Mouse (Mus musculus) kidney, embryonic 16.5 days (tissue): ENCODE measurements around the gene Fam107b. TPM values are rescaled to one million over a fixed set of nuclear protein-coding genes. Genes with fewer than 3 reads are reported as not detected.

Source experiments
- ATAC-seq: fragments of 200-750 bp; cut with Nextera tagmentation; 2 replicates; pipeline ENCODE4 v1.8.0; 2017; ENCODE audit warnings: moderate TSS enrichment; ENCODE audit not compliant: low FRiP score, low TSS enrichment
- H3K27ac ChIP-seq: fragments of 300-500 bp; sonication (generic); 2 replicates; pipeline ENCODE4 v1.5.1; 2014; ENCODE audit warnings: low read length
- H3K27me3 ChIP-seq: fragments of 300-500 bp; sonication (generic); 2 replicates; pipeline ENCODE4 v1.6.1; 2014; ENCODE audit warnings: low read length, control low read depth, mixed read lengths; ENCODE audit not compliant: insufficient read depth
- H3K36me3 ChIP-seq: fragments of 300-500 bp; sonication (generic); 2 replicates; pipeline ENCODE4 v1.6.1; 2014; ENCODE audit warnings: low read length, control low read depth, mixed read lengths; ENCODE audit not compliant: insufficient read depth
- H3K4me1 ChIP-seq: fragments of 300-500 bp; sonication (generic); 2 replicates; pipeline ENCODE4 v1.6.1; 2014; ENCODE audit warnings: low read length, control low read depth, mixed read lengths; ENCODE audit not compliant: insufficient read depth
- H3K4me2 ChIP-seq: fragments of 300-500 bp; sonication (generic); replicated peaks from 2 replicates; pipeline ENCODE4 v1.6.1; 2014; ENCODE audit warnings: low read depth, low read length
- H3K4me3 ChIP-seq: fragments of 300-500 bp; sonication (generic); 2 replicates; pipeline ENCODE4 v1.5.1; 2014; ENCODE audit warnings: mild to moderate bottlenecking, low read length
- H3K9ac ChIP-seq: fragments of 300-500 bp; sonication (generic); replicated peaks from 2 replicates; pipeline ENCODE4 v1.6.1; 2014; ENCODE audit warnings: low read length
- H3K9me3 ChIP-seq: fragments of 300-500 bp; sonication (generic); 2 replicates; pipeline ENCODE4 v1.6.1; 2016; ENCODE audit warnings: low read length, control low read depth
- WGBS: fragments of 180-500 bp; shearing (Covaris S2); extraction: QIAGEN DNeasy Blood & Tissue Kit; methylation state at CpG from one replicate; pipeline ENCODE4 v1.1.7; 2014; 5-methylcytosine and 5-hydroxymethylcytosine counted together
- polyA plus RNA-seq: library from polyadenylated mRNA; unstranded; fragments of >200 nt; fragmentation: Nextera tagmentation; extraction: Ambion mirVana; gene quantifications from 2 replicates; pipeline ENCODE4 v1.2.1, GENCODE M21; 2015

The Fam107b gene
- polyA plus RNA-seq, 1 experiment from 2014 or later, result 67.2 TPM

DNA sequence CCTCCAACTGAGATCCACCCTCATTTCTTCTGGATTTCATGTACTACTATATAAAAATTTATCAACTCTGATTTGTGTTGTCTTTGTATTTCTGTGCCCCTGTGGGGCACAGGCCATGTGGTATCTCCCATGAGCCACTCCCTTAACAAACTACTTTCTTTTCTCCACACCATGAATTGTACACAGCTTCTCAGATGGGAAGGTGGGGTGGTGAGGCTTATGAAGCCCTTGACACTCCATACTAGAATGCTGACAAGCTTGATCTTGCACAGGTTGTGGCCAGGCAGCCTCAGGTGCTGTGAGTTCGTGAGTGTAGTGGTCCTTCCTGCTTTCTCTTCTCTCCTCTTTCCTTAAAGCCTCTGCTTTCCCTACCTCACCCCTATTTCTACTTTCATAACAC, 6.9 kb downstream of the Fam107b start:
- H3K9me3 ChIP-seq, result no peaks in the 10 kb centered on the region
- WGBS, result 79% methylated on average over 1 of the region's 1 CpGs
- ATAC-seq, result no peak
- H3K27me3 ChIP-seq, result no peaks in the 10 kb centered on the region
- H3K9ac ChIP-seq, result no peak overlapping the region
- peaks cover 13% of the 10 kb centered on the region; the same call in 1 of the 2 replicates for H3K4me1 ChIP-seq
- H3K27ac ChIP-seq, result peak overlapping the region; percentile 25; the same call in 1 of the 2 replicates
- no peak overlapping the region for H3K4me3 ChIP-seq
- H3K36me3 ChIP-seq, result no peaks in the 10 kb centered on the region
- H3K4me2 ChIP-seq, result no peak overlapping the region

- H3K9me3 ChIP-seq, result no peaks in the 10 kb centered on the region
- H3K27ac ChIP-seq, result no peak overlapping the region; the same call in 1 of the 2 replicates
- H3K4me2 ChIP-seq, result no peak overlapping the region
Observed at GRCm38 (mm10) chr2:3578180-3578902, 8.1 kb downstream of the Fam107b start.

DNA sequence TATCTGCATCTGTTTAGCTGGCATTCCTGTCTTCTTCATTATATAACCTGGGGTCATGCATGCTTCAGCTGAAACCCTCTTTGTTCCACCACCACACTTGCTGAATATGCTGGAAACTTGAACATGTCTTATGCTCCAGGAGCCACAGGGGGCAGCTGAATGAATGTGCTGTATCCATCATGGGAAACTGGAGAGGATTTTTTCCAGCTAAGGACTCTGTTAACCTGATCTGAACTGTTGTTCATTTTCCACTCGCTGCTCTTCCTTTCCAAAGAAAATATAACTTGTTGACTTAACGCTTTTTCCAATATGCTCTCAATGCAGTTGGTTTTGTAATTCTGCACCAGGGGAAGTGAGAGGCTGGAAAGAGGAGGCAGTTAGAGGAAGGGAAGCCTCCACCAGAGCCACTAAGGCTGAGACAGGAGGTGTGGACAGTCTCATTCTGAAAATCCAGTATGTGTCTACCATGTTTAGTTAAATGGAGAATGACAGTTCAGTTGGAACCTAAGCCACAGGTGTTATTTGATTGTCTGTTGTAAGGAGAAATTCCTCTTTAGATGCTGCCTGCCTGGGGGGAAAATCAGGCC, 9.1 kb downstream of the Fam107b start:
- 0 out of 2 replicates have a peak, but pooled peaks have one; percentile 63 for ATAC-seq
- no peaks in the 10 kb centered on the region for H3K9me3 ChIP-seq
- no peak overlapping the region for H3K4me2 ChIP-seq
- no peak overlapping the region for H3K9ac ChIP-seq
- H3K36me3 ChIP-seq, result no peaks in the 10 kb centered on the region
- 25% methylated on average over 2 of the region's 2 CpGs for WGBS
- H3K27ac ChIP-seq, result peak overlapping the region; percentile 35
- peaks cover 13% of the 10 kb centered on the region; the same call in 1 of the 2 replicates for H3K4me1 ChIP-seq
- H3K4me3 ChIP-seq, result no peak overlapping the region
- no peaks in the 10 kb centered on the region for H3K27me3 ChIP-seq

More at GRCm38 (mm10) chr2:3578180-3578902, 8.1 kb downstream of the Fam107b start:
- H3K4me3 ChIP-seq, result no peak overlapping the region
- H3K4me1 ChIP-seq, result peaks cover 13% of the 10 kb centered on the region; the same call in 1 of the 2 replicates
- WGBS, result 64% methylated on average over 8 of the region's 8 CpGs
- no peaks in the 10 kb centered on the region for H3K36me3 ChIP-seq
- H3K9ac ChIP-seq, result no peak overlapping the region
- H3K27me3 ChIP-seq, result no peaks in the 10 kb centered on the region
- no peak for ATAC-seq

DNA sequence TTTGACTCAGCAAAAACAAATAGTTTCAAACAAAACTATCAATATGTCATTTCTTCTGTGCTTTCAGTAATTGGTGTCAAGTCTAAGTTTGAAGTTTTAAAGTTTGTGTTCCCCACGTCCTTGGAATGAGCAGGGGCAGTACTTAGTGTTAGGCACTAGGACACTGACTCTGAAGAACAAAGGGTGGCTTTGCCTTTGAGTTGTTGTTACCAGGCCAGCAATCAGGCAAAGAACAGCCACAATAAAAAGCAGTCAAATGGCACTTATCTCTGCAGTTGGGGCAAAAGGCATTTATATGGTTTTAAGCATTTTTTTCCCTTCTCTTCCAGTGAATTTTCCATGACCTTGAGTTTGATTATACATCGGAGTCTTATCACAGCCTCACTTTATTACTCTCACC, 12.5 kb downstream of the Fam107b start:
- ATAC-seq, result no peak
- Histone ChIP-seq H3K27me3 (no peaks in the 10 kb centered on the region), H3K4me2 (no peak overlapping the region), H3K9ac (no peak overlapping the region), H3K4me3 (no peak overlapping the region), H3K36me3 (no peaks in the 10 kb centered on the region), H3K9me3 (no peaks in the 10 kb centered on the region), H3K4me1 (peaks cover 9% of the 10 kb centered on the region; the same call in 1 of the 2 replicates), H3K27ac (no peak overlapping the region)
- WGBS, result 60% methylated on average over 2 of the region's 2 CpGs

DNA sequence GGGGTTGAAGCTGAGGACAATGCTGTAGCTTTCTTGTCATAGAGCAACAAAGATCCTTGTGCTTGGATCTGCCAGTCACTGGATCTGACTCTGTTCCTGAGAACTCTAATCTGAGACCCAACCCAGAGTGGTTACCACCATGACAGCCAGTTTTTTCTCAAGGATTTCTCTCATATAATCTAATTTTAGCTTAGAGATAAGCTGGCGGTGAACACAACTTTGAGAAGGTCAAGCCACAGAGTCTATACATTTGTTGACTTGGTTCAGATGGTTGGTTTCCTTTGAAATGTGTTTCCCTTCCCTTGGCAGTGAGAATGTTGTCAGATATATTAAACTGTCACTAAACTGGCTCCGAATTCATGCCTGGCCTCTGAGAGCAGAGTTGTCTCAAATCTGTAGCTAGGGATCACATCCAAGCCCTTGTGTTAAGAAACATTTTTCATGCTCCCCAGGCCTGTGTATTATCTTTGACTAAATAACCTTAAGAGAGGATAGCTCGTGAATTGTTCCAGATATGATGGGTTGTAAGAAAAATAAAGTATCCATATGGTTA, 15.0 kb downstream of the Fam107b start:
- no peaks in the 10 kb centered on the region for H3K36me3 ChIP-seq

GRCm38 (mm10) chr2:3590086-3590915, 20.0 kb downstream of the Fam107b start:
- ATAC-seq, result no peak
- H3K27ac ChIP-seq, result no peak overlapping the region
- no peaks in the 10 kb centered on the region for H3K27me3 ChIP-seq
- H3K36me3 ChIP-seq, result no peaks in the 10 kb centered on the region
- H3K4me3 ChIP-seq, result no peak overlapping the region
- 88% methylated on average over 6 of the region's 6 CpGs for WGBS
- H3K4me1 ChIP-seq, result no peaks in the 10 kb centered on the region
- H3K9me3 ChIP-seq, result peaks cover 1% of the 10 kb centered on the region; the same call in 1 of the 2 replicates
- no peak overlapping the region for H3K4me2 ChIP-seq
- no peak overlapping the region for H3K9ac ChIP-seq

More for the DNA sequence above, 15.0 kb downstream of the Fam107b start:
- Histone ChIP-seq H3K9me3 (no peaks in the 10 kb centered on the region), H3K4me1 (no peaks in the 10 kb centered on the region), H3K9ac (no peak overlapping the region), H3K27me3 (no peaks in the 10 kb centered on the region), H3K4me2 (no peak overlapping the region), H3K27ac (peak overlapping the region; percentile 26; the same call in 1 of the 2 replicates), H3K4me3 (no peak overlapping the region)
- 58% methylated on average over 3 of the region's 3 CpGs for WGBS
- ATAC-seq, result peak; percentile 71; the same call in 1 of the 2 replicates

GRCm38 (mm10) chr2:3590916-3591197, 20.6 kb downstream of the Fam107b start:
- Histone ChIP-seq H3K9ac (no peak overlapping the region), H3K4me3 (no peak overlapping the region), H3K4me1 (no peaks in the 10 kb centered on the region), H3K4me2 (no peak overlapping the region), H3K9me3 (peaks cover 6% of the 10 kb centered on the region; the same call in 1 of the 2 replicates), H3K27ac (no peak overlapping the region), H3K27me3 (no peaks in the 10 kb centered on the region), H3K36me3 (no peaks in the 10 kb centered on the region)
- ATAC-seq, result no peak
- WGBS, result 98% methylated on average over 1 of the region's 1 CpGs

DNA sequence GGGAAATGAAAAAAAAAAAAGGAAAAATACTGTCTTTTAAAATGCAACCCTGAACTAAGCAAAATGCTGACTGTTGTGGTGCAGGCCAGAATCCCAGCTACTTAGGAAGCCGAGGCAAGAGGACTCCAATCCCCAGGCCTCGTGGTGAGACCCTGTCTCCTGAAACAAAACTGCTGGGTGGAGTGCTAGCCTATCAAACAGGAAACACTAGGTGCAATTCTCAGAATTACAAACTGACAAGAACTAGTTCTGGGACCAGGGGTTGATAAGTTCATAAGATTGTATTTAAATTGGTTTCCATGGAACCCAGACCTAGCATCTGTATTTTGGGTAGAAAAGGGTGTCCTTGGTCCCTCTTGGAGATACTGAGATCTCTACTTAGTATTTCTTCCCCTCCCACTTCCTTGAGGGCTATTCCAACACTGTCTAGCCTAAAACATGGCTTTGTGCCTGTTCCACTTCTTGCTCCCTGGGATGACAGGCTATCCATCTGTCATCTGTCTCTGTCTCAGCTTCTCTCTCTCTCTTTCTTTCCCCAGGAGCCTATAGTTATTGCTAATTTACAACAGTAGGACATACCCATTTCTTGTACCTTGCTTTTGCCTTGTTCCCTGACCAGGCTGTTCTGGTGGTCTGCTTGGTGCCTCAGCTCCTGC, 24.5 kb downstream of the Fam107b start:
- H3K9ac ChIP-seq, result no peak overlapping the region
- no peaks in the 10 kb centered on the region for H3K36me3 ChIP-seq
- 65% methylated on average over 2 of the region's 2 CpGs for WGBS
- H3K9me3 ChIP-seq, result peaks cover 10% of the 10 kb centered on the region
- H3K4me2 ChIP-seq, result no peak overlapping the region
- H3K4me1 ChIP-seq, result no peaks in the 10 kb centered on the region
- H3K27ac ChIP-seq, result no peak overlapping the region
- H3K4me3 ChIP-seq, result no peak overlapping the region
- no peak for ATAC-seq
- H3K27me3 ChIP-seq, result no peaks in the 10 kb centered on the region

- H3K4me2 ChIP-seq, result no peak overlapping the region
- no peaks in the 10 kb centered on the region for H3K4me1 ChIP-seq
- no peaks in the 10 kb centered on the region for H3K27me3 ChIP-seq
- 72% methylated on average over 3 of the region's 3 CpGs for WGBS
- no peaks in the 10 kb centered on the region for H3K36me3 ChIP-seq
- ATAC-seq, result no peak
- H3K4me3 ChIP-seq, result no peak overlapping the region
- no peak overlapping the region for H3K9ac ChIP-seq
- peaks cover 8% of the 10 kb centered on the region for H3K9me3 ChIP-seq
- no peak overlapping the region for H3K27ac ChIP-seq
Observed at GRCm38 (mm10) chr2:3600421-3600820, 30.1 kb downstream of the Fam107b start.
